7 mouse cellular contexts compared by ENCODE assay signal in genomic region chr2:68466124-68467070, GRCm38 (mm10). TPM values are rescaled to one million over a fixed set of nuclear protein-coding genes. Genes with fewer than 3 reads are reported as not detected.
DNase-seq lines count a peak whose midpoint lies in the region; ATAC-seq and TF ChIP-seq lines count a peak whose summit lies in the region.

No protein-coding gene starts in this region.

- H3K4me1 ChIP-seq in small intestine, adult 2 months (ENCODE audit: control insufficient read depth, insufficient read depth, insufficient read length, low read length): peaks cover 7% of the 10 kb centered on the region; the same call in 1 of the 2 replicates

- ATAC-seq in CD4-positive, CD25-positive, alpha-beta regulatory T cell, adult 4 months: peak; percentile 90
- ATAC-seq in granulocyte monocyte progenitor cell, adult 5-6 weeks (replicated peaks; ENCODE audit: poor library complexity, severe bottlenecking): no peak

- peak; percentile 36 for DNase-seq in 3T3-L1 (ENCODE audit: low read depth, low spot score)
- DNase-seq in gastrocnemius, postnatal 10 days: peak; percentile 34
- DNase-seq in kidney, postnatal 10 days: peak; percentile 30
- DNase-seq in neural tube, embryonic 10.5 days (ENCODE audit: extremely low spot score, low spot score): no peak

- no peaks in the 10 kb centered on the region for H3K27me3 ChIP-seq in small intestine, adult 2 months (ENCODE audit: control insufficient read depth, insufficient read depth, low read length)

- WGBS in small intestine, adult 2 months: 24% methylated on average over 17 of the region's 19 CpGs

- no peak for TF ChIP-seq POLR2A in small intestine, adult 2 months (IDR thresholded peaks at IDR 0.05; ENCODE audit: low read depth, low read length)

- no peaks in the 10 kb centered on the region for H3K36me3 ChIP-seq in small intestine, adult 2 months (ENCODE audit: control insufficient read depth, insufficient read depth, low read length)

- peak overlapping the region; percentile 2; the same call in 1 of the 2 replicates for H3K4me3 ChIP-seq in small intestine, adult 2 months (ENCODE audit: low read depth, low read length)

- peak overlapping the region; percentile 34; the same call in 1 of the 2 replicates for H3K27ac ChIP-seq in small intestine, adult 2 months (ENCODE audit: insufficient read depth, low read depth, low read length)

- no peak for TF ChIP-seq CTCF in small intestine, adult 2 months (IDR thresholded peaks at IDR 0.05; ENCODE audit: extremely low read depth, insufficient read length, insufficient replicate concordance, low read depth, low read length)

RNA-seq across cellular contexts. Expression of gene Stk39, which starts 5.7 kb away (rescaled TPM):
- polyA plus RNA-seq in CD4-positive, CD25-positive, alpha-beta regulatory T cell, adult 4 months (2017; shearing (Covaris generic)): 10 to 100 TPM; 10.6 to 13.9 TPM
- 10 to 100 TPM; 15.0 to 17.6 TPM for total RNA-seq in gastrocnemius, postnatal 10 days (2021)
- polyA plus RNA-seq in small intestine, adult 2 months (2012; rRNA removed): 4.6 and 4.8 TPM in 2 replicates
- 0.11 TPM in 1 of 2 replicates, not detected in the other for total RNA-seq in granulocyte monocyte progenitor cell, adult 5-6 weeks (2014; fragmentation: Nextera tagmentation)
- total RNA-seq in granulocyte monocyte progenitor cell, adult 5-6 weeks (2017): 0.36 and 0.90 TPM in 2 replicates

Comparison
In these comparisons a context has a peak if more than half of its experiments do, and no peak if none do; other contexts are left out.
1. RNA of gene Stk39, which starts 5.7 kb away (total RNA-seq): 15.0 to 17.6 TPM in gastrocnemius, postnatal 10 days; 0.11 to 0.90 TPM in granulocyte monocyte progenitor cell, adult 5-6 weeks; every median in the first group is over 4 times any median in the second.